Mouse (Mus musculus) heart, embryonic 11.5 days (tissue): Measurements from ENCODE around the gene Hspb11. TPM values are rescaled to one million over a fixed set of nuclear protein-coding genes. Genes with fewer than 3 reads are reported as not detected.

Experiments used
- ATAC-seq: fragments of 200-750 bp; cut with Nextera tagmentation; replicated peaks from 2 replicates; pipeline ENCODE4 v1.8.0; 2017; ENCODE audit warnings: moderate library complexity; ENCODE audit not compliant: insufficient number of reproducible peaks, low FRiP score, low TSS enrichment
- H3K27ac ChIP-seq: fragments of 300-500 bp; sonication (generic); 2 replicates; pipeline ENCODE4 v1.5.1; 2014; ENCODE audit warnings: mild to moderate bottlenecking, low read depth, low read length
- H3K27me3 ChIP-seq: fragments of 300-500 bp; sonication (generic); 2 replicates; pipeline ENCODE4 v1.6.1; 2014; ENCODE audit warnings: mild to moderate bottlenecking, low read length, mixed read lengths; ENCODE audit not compliant: control insufficient read depth, insufficient read depth
- H3K36me3 ChIP-seq: fragments of 300-500 bp; sonication (generic); 2 replicates; pipeline ENCODE4 v1.6.1; 2014; ENCODE audit warnings: mild to moderate bottlenecking, low read length, moderate library complexity, mixed read lengths; ENCODE audit not compliant: control insufficient read depth, insufficient read depth
- H3K4me1 ChIP-seq: fragments of 300-500 bp; sonication (generic); 2 replicates; pipeline ENCODE4 v1.6.1; 2014; ENCODE audit warnings: low read length; ENCODE audit not compliant: control insufficient read depth, insufficient read depth
- H3K4me2 ChIP-seq: fragments of 300-500 bp; sonication (generic); 2 replicates; pipeline ENCODE4 v1.6.1; 2014; ENCODE audit warnings: mild to moderate bottlenecking, moderate library complexity
- H3K4me3 ChIP-seq: fragments of 300-500 bp; sonication (generic); 2 replicates; pipeline ENCODE4 v1.5.1; 2014; ENCODE audit warnings: low read depth, low read length
- H3K9ac ChIP-seq: fragments of 300-500 bp; sonication (generic); 2 replicates; pipeline ENCODE4 v1.6.1; 2014; ENCODE audit warnings: mild to moderate bottlenecking, low read depth, low read length, moderate library complexity
- H3K9me3 ChIP-seq: fragments of 300-500 bp; sonication (generic); replicated peaks from 2 replicates; pipeline ENCODE4 v1.6.1; 2016; ENCODE audit warnings: low read length; ENCODE audit not compliant: control insufficient read depth
- WGBS: fragments of 180-500 bp; shearing (Covaris S2); extraction: QIAGEN DNeasy Blood & Tissue Kit; methylation state at CpG from one replicate; pipeline ENCODE4 v1.1.7; 2014; ENCODE audit not compliant: insufficient replicate concordance; 5-methylcytosine and 5-hydroxymethylcytosine counted together
- polyA plus RNA-seq: library from polyadenylated mRNA; unstranded; fragments of >200 nt; fragmentation: Nextera tagmentation; extraction: Ambion mirVana; gene quantifications from 2 replicates; pipeline ENCODE4 v1.2.1, GENCODE M21; 2014

Hspb11 gene
- polyA plus RNA-seq, 1 experiment from 2014 or later, result 38.7 TPM

DNA sequence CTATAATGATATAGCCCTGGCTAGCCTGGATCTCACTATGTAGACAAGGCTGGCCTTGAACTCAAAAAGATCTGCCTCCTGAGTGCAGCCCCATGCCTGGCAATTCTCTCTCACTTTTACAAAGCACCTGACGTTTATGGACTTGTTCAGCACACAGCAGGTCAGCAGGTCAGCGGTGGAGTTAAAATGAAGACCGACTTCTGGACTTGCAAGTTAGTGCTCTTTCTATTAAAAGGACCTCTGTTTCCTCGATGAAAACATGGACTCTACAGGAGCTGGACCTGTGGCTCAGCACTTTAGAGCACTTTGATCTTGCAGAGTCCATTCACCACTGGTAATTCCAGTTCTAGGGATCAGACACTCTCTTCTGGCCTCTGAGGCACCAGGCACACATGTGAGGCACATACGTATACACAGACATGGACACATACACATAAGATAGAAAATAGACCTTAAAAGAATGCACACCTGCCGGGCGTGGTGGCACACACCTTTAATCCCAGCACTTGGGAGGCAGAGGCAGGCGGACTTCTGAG, 44.7 kb downstream of the Hspb11 start:
- H3K9ac ChIP-seq, result no peak overlapping the region
- H3K4me2 ChIP-seq, result no peak overlapping the region
- no peaks in the 10 kb centered on the region for H3K4me1 ChIP-seq
- WGBS, result 75% methylated on average over 8 of the region's 8 CpGs
- H3K27me3 ChIP-seq, result no peaks in the 10 kb centered on the region
- H3K9me3 ChIP-seq, result no peaks in the 10 kb centered on the region
- no peaks in the 10 kb centered on the region for H3K36me3 ChIP-seq
- no peak for ATAC-seq
- H3K27ac ChIP-seq, result no peak overlapping the region
- no peak overlapping the region for H3K4me3 ChIP-seq

GRCm38 (mm10) chr4:107299779-107300340, 46.5 kb downstream of the Hspb11 start:
- no peaks in the 10 kb centered on the region for H3K4me1 ChIP-seq
- ATAC-seq, result no peak
- 86% methylated on average over 7 of the region's 7 CpGs for WGBS

GRCm38 (mm10) chr4:107300371-107300770, 47.0 kb downstream of the Hspb11 start:
- H3K4me3 ChIP-seq, result no peak overlapping the region
- no peak overlapping the region for H3K4me2 ChIP-seq
- H3K9me3 ChIP-seq, result no peaks in the 10 kb centered on the region
- WGBS, result 75% methylated on average over 4 of the region's 4 CpGs
- H3K27ac ChIP-seq, result no peak overlapping the region
- ATAC-seq, result no peak
- no peaks in the 10 kb centered on the region for H3K27me3 ChIP-seq
- no peaks in the 10 kb centered on the region for H3K4me1 ChIP-seq
- H3K9ac ChIP-seq, result no peak overlapping the region
- no peaks in the 10 kb centered on the region for H3K36me3 ChIP-seq

More at GRCm38 (mm10) chr4:107299779-107300340, 46.5 kb downstream of the Hspb11 start:
- Histone ChIP-seq H3K36me3 (no peaks in the 10 kb centered on the region), H3K9me3 (no peaks in the 10 kb centered on the region), H3K27me3 (no peaks in the 10 kb centered on the region), H3K4me3 (no peak overlapping the region), H3K27ac (no peak overlapping the region), H3K9ac (no peak overlapping the region), H3K4me2 (no peak overlapping the region)

DNA sequence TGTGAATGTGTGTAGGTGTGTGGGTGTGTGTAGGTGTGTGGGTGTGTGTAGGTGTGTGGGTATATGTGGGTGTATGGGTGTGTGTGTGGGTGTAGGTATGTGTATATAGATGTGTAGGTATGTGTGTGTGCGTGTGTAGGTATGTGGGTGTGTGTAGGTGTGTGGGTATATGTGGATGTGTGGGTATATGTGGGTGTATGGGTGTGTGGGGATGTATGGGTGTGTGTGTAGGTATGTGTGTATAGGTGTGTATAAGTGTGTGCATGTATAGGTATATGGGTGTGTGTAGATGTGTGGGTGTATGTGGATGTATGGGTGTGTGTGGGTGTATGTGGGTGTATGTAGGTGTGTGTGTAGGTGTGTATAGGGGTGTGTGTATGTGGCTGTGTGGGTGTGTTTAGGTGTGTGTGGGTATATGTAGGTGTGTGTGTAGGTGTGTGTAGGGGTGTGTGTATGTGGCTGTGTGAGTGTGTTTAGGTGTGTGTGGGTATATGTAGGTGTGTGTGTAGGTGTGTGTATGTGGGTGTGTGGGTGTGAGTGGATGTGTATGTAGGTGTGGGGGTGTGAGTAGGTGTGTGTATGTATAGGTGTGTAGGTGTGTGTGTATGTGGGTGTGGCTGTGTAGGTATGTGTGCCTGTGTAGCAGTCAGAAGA, 47.6 kb downstream of the Hspb11 start:
- Histone ChIP-seq H3K36me3 (no peaks in the 10 kb centered on the region), H3K9me3 (no peaks in the 10 kb centered on the region), H3K4me1 (no peaks in the 10 kb centered on the region), H3K9ac (no peak overlapping the region), H3K27ac (no peak overlapping the region), H3K27me3 (no peaks in the 10 kb centered on the region), H3K4me2 (no peak overlapping the region), H3K4me3 (no peak overlapping the region)
- 97% methylated on average over 1 of the region's 1 CpGs for WGBS
- no peak for ATAC-seq

DNA sequence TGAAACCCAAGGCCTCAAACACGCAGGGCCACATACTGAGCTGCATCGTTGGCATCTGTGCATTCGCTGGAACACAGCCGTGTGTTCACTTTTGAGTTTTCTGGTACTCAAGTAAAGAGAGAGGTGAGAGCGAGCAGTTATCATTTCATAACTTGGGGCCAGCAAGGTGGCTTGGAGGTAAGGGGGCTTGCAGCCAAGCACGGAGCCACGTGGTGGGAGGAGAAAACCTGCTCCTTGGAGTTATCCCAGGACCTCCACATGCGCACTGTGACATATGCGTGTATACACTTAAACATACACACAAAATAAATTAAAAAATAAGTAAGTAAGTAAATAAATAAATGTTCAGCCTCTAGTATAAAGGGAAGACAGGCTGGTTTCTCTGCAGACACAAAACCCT, 48.8 kb downstream of the Hspb11 start:
- no peak for ATAC-seq
- Histone ChIP-seq H3K4me3 (no peak overlapping the region), H3K9ac (no peak overlapping the region), H3K4me1 (0 out of 2 replicates have a peak, but pooled peaks cover 5% of the 10 kb centered on the region), H3K27me3 (no peaks in the 10 kb centered on the region), H3K9me3 (no peaks in the 10 kb centered on the region), H3K4me2 (no peak overlapping the region), H3K27ac (no peak overlapping the region), H3K36me3 (no peaks in the 10 kb centered on the region)
- WGBS, result 84% methylated on average over 9 of the region's 9 CpGs

DNA sequence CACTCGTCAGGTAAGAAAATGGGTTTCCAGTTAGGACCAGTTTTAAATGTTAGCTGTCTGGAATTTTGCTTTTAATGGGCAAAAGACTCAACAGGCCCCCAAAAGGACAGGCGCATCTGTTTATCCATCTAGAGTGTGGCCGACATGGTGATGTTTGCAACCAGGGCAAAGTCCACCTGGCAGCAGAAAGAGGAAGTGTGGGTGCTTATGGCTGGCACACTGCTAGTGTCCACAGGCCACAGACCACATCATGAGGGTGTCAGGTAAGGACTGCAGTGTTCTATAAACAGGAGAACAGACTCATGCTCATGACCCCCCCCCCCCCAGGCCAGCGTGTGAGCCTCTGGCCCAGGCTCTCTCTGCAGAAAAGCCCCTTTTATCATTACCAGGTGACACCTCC, 49.4 kb downstream of the Hspb11 start:
- Histone ChIP-seq H3K4me3 (no peak overlapping the region), H3K36me3 (no peaks in the 10 kb centered on the region), H3K27me3 (no peaks in the 10 kb centered on the region), H3K4me2 (no peak overlapping the region), H3K9ac (no peak overlapping the region), H3K9me3 (no peaks in the 10 kb centered on the region), H3K4me1 (0 out of 2 replicates have a peak, but pooled peaks cover 5% of the 10 kb centered on the region), H3K27ac (no peak overlapping the region)
- 73% methylated on average over 4 of the region's 4 CpGs for WGBS
- no peak for ATAC-seq

GRCm38 (mm10) chr4:107303531-107303930, 50.1 kb downstream of the Hspb11 start:
- Histone ChIP-seq H3K4me2 (no peak overlapping the region), H3K9ac (no peak overlapping the region), H3K4me1 (0 out of 2 replicates have a peak, but pooled peaks cover 5% of the 10 kb centered on the region), H3K36me3 (no peaks in the 10 kb centered on the region), H3K9me3 (no peaks in the 10 kb centered on the region), H3K27ac (no peak overlapping the region), H3K27me3 (no peaks in the 10 kb centered on the region), H3K4me3 (no peak overlapping the region)
- ATAC-seq, result no peak
- WGBS, result 62% methylated on average over 3 of the region's 3 CpGs

DNA sequence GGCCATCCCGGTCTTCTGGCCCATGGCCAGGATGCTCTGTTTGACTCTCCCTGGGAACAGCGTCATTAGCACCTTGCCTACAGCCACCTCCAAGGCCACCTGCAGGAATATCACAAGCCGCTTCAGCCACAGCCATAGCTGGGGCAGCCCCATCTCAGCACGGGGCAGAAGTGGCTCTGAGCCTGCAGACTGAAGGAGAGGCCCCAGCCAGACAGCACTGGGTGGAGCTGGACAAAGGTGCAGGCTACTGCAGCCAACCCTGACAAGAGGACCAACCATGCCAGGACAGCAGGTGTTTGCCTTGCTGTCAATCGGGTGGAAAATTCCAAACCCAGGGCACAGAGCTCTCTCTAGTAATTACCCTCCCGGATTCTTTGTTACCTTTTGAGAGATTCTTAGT, 53.6 kb downstream of the Hspb11 start, which contains the start of gene Dio1:
Dio1 (minus strand) TSS at position 204 of the 400 bp plus-strand sequence.
- Histone ChIP-seq H3K27ac (no peak within 1 kb of the TSS), H3K4me1 (0 out of 2 replicates have a peak, but pooled peaks cover 5% of the 10 kb centered on the region), H3K4me3 (no peak within 1 kb of the TSS), H3K27me3 (no peaks in the 10 kb centered on the region), H3K36me3 (no peaks in the 10 kb centered on the region), H3K4me2 (no peak within 1 kb of the TSS), H3K9ac (no peak within 1 kb of the TSS), H3K9me3 (no peaks in the 10 kb centered on the region)
- 50% methylated on average over 6 of the region's 6 CpGs for WGBS
- no peak for ATAC-seq
